Mouse (Mus musculus): Measurements from ENCODE around the gene Nr2c1.

- no peak for TF ChIP-seq CTCF (IDR thresholded peaks at IDR 0.05; ENCODE audit: borderline replicate concordance, extremely low read depth, insufficient read depth, insufficient read length)
- TF ChIP-seq POLR2A (IDR thresholded peaks at IDR 0.05; ENCODE audit: borderline replicate concordance, extremely low read depth, insufficient read depth, insufficient read length, poor library complexity, severe bottlenecking): no peak
Observed at GRCm38 (mm10) chr10:94235200-94235599, 87.4 kb downstream of the Nr2c1 start.
